Mouse (Mus musculus) forebrain, embryonic 11.5 days (tissue): ENCODE measurements at regions not wholly inside any gene's neighbourhood (a gene's known extent, or its start where the extent isn't known, plus 50 kb on each side); places are given as distances from the start of the nearest gene placed in this dataset.

ENCODE experiments used
- ATAC-seq: fragments of 200-750 bp; cut with Nextera tagmentation; replicated peaks from 2 replicates; pipeline ENCODE4 v1.8.0; 2017; ENCODE audit warnings: moderate TSS enrichment; ENCODE audit not compliant: low FRiP score
- DNase-seq: peaks from one replicate; pipeline ENCODE4 v3.0.0-alpha.2; 2017; ENCODE audit warnings: low spot score
- H3K27ac ChIP-seq: fragments of 300-500 bp; sonication (generic); 2 replicates; pipeline ENCODE4 v1.5.1; 2014; ENCODE audit warnings: low read depth, low read length
- H3K27me3 ChIP-seq: fragments of 300-500 bp; sonication (generic); 2 replicates; pipeline ENCODE4 v1.6.1; 2014; ENCODE audit warnings: mild to moderate bottlenecking, low read length, mixed read lengths; ENCODE audit not compliant: control insufficient read depth, insufficient read depth
- H3K36me3 ChIP-seq: fragments of 300-500 bp; sonication (generic); 2 replicates; pipeline ENCODE4 v1.6.1; 2014; ENCODE audit warnings: mild to moderate bottlenecking, low read length, moderate library complexity, mixed read lengths; ENCODE audit not compliant: control insufficient read depth, insufficient read depth
- H3K4me1 ChIP-seq: fragments of 300-500 bp; sonication (generic); replicated peaks from 2 replicates; pipeline ENCODE4 v1.6.1; 2014; ENCODE audit warnings: low read length, mixed read lengths; ENCODE audit not compliant: control insufficient read depth, insufficient read depth
- H3K4me2 ChIP-seq: fragments of 300-500 bp; sonication (generic); 2 replicates; pipeline ENCODE4 v1.6.1; 2014; ENCODE audit warnings: low read depth, mild to moderate bottlenecking, low read length, moderate library complexity, mixed read lengths; ENCODE audit not compliant: severe bottlenecking
- H3K4me3 ChIP-seq: fragments of 300-500 bp; sonication (generic); 2 replicates; pipeline ENCODE4 v1.5.1; 2014; ENCODE audit warnings: low read depth, low read length
- H3K9ac ChIP-seq: fragments of 300-500 bp; sonication (generic); 2 replicates; pipeline ENCODE4 v1.6.1; 2014; ENCODE audit warnings: low read length
- H3K9me3 ChIP-seq: fragments of 300-500 bp; sonication (generic); 2 replicates; pipeline ENCODE4 v1.6.1; 2016; ENCODE audit warnings: low read length, mixed read lengths; ENCODE audit not compliant: control insufficient read depth
- WGBS: fragments of 180-500 bp; shearing (Covaris S2); extraction: QIAGEN DNeasy Blood & Tissue Kit; methylation state at CpG from one replicate; pipeline ENCODE4 v1.1.7; 2014; 5-methylcytosine and 5-hydroxymethylcytosine counted together

DNA sequence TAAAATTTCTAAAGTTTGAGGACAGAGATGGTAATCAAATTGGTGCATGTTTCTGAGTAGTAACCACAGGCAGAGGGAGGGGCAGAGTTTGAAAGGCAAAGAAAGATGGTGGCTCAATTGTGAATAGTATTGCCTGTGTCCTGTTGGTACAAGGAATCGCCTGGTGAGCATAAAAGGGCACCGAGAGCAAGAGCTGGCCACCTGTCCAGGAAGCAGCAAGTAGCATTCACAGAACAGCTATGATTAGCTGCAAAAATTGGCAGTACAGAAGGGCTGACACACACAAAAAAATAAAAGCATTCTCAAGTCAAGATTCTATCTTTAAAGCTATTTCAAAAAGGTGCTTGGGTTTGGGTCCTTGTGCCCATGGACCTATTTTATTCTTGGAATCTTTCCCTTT lies 51.7 kb upstream of the Dusp10 start:
- H3K27ac ChIP-seq: no peak overlapping the region
- WGBS: 73% methylated on average over 2 of the region's 2 CpGs
- H3K4me2 ChIP-seq: no peak overlapping the region
- DNase-seq (no peak), ATAC-seq (no peak)
- no peaks in the 10 kb centered on the region for H3K36me3 ChIP-seq
- H3K4me3 ChIP-seq: no peak overlapping the region
- H3K9ac ChIP-seq: no peak overlapping the region
- H3K4me1 ChIP-seq: no peaks in the 10 kb centered on the region
- H3K27me3 ChIP-seq: no peaks in the 10 kb centered on the region
- H3K9me3 ChIP-seq: no peaks in the 10 kb centered on the region

DNA sequence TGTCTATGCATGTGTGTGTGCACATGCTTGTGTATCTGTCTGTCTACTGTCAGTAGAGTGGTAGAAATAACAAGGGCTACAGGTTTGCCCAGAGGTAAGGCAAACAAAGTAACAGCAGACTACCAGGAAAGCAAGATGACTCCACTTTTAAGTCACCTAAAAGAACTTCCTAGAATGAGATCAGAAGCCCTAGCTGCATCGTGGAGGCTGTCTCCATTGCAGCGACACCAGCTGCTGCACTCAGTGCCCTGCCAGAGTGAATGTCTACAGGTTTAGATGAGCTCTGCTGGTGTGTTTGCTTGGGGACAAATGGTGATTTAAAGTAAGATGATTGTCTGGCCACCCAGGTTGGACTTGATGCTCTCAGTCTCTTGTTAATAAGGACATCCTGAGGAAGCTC lies 50.6 kb upstream of the Dusp10 start:
- Histone ChIP-seq H3K4me2 (no peak overlapping the region), H3K4me1 (no peaks in the 10 kb centered on the region), H3K27me3 (no peaks in the 10 kb centered on the region), H3K9ac (no peak overlapping the region), H3K36me3 (no peaks in the 10 kb centered on the region), H3K4me3 (no peak overlapping the region), H3K27ac (no peak overlapping the region), H3K9me3 (no peaks in the 10 kb centered on the region)
- no peak for DNase-seq
- no peak for ATAC-seq
- WGBS: 91% methylated on average over 2 of the region's 2 CpGs

DNA sequence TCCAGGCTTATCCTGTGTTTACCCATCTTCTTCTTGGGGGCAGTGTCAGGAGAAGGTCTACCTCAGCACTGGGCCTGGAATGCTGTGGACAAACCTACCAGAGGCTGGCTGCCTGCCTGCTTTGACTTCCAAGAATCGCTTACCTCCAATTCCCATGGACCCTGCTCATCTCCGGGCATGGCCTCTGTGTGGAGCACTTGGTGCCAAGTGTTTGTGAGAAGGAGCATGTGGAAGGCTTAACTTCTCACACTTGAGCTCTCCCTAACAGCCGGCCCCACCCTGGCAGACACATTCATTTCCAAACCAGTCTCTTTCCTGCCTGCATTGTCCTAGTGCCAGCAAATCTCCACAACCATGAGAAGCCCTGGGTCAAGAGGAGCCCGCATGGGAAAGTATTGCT lies 49.8 kb upstream of the Dusp10 start:
- Histone ChIP-seq H3K4me3 (no peak overlapping the region), H3K4me2 (no peak overlapping the region), H3K27me3 (no peaks in the 10 kb centered on the region), H3K36me3 (no peaks in the 10 kb centered on the region), H3K9ac (no peak overlapping the region), H3K9me3 (no peaks in the 10 kb centered on the region), H3K27ac (no peak overlapping the region), H3K4me1 (no peaks in the 10 kb centered on the region)
- WGBS: 91% methylated on average over 4 of the region's 4 CpGs
- DNase-seq (no peak), ATAC-seq (no peak)
